Mouse (Mus musculus) ovary, adult 2 months (tissue): Measurements from ENCODE around the gene Phkb. TPM values are rescaled to one million over a fixed set of nuclear protein-coding genes. Genes with fewer than 3 reads are reported as not detected.

Source experiments
- polyA plus RNA-seq: library from polyadenylated mRNA; depleted of rRNA; stranded (reverse); fragments of >200 nt; gene quantifications from 2 replicates; pipeline ENCODE4 v1.2.3, GENCODE M21; 2012; rRNA removed

The Phkb gene
- 4.1 and 5.8 TPM in 2 replicates for polyA plus RNA-seq

GRCm38 (mm10) chr8:85840657-85841488 lies at the start of gene Phkb, which contains the start of gene Itfg1:
Gene Phkb (plus strand): TSS chr8:85840959.
Gene Itfg1 (minus strand): TSS chr8:85840921.

Other genes starting within 250 kb of the Phkb start
- 1.4 and 1.7 TPM in 2 replicates for gene Neto2, start 140.0 kb upstream of the Phkb start, polyA plus RNA-seq
- gene Itfg1, start within 50 bp of the Phkb start, polyA plus RNA-seq = 18.2 and 24.6 TPM in 2 replicates